Mouse (Mus musculus) testis, adult 2 months (tissue): Measurements from ENCODE around the gene Shank3. TPM values are rescaled to one million over a fixed set of nuclear protein-coding genes. Genes with fewer than 3 reads are reported as not detected.

Experiments used
- H3K27ac ChIP-seq: fragments of 200-500 bp; 2 replicates; pipeline ENCODE4 v1.5.1; 2012; ENCODE audit warnings: low read depth, low read length; ENCODE audit not compliant: control insufficient read depth, insufficient read depth
- H3K27me3 ChIP-seq: fragments of 200-500 bp; 2 replicates; pipeline ENCODE4 v1.6.1; 2012; ENCODE audit warnings: mild to moderate bottlenecking, low read length, moderate library complexity; ENCODE audit not compliant: control insufficient read depth, insufficient read depth
- H3K36me3 ChIP-seq: fragments of 200-500 bp; 2 replicates; pipeline ENCODE4 v1.6.1; 2012; ENCODE audit warnings: mild to moderate bottlenecking, low read length; ENCODE audit not compliant: control insufficient read depth, insufficient read depth
- H3K4me1 ChIP-seq: fragments of 200-500 bp; 2 replicates; pipeline ENCODE4 v1.6.1; 2012; ENCODE audit warnings: low read length; ENCODE audit not compliant: control insufficient read depth, insufficient read depth
- H3K4me3 ChIP-seq: fragments of 200-500 bp; 2 replicates; pipeline ENCODE4 v1.5.1; 2012; ENCODE audit warnings: low read depth, mild to moderate bottlenecking, low read length, moderate library complexity, mixed read lengths; ENCODE audit not compliant: control insufficient read depth
- CTCF ChIP-seq: fragments of 200-500 bp; IDR thresholded peaks from 2 replicates; pipeline ENCODE4 v1.5.1; 2012; ENCODE audit warnings: low read depth, mild to moderate bottlenecking, inconsistent platforms, low read length, moderate library complexity; ENCODE audit not compliant: control insufficient read depth, insufficient read depth, insufficient replicate concordance
- POLR2A ChIP-seq: fragments of 200-500 bp; IDR thresholded peaks from 2 replicates; pipeline ENCODE4 v1.6.1; 2012; ENCODE audit warnings: low read depth, mild to moderate bottlenecking, inconsistent platforms, low read length, moderate library complexity; ENCODE audit not compliant: control insufficient read depth
- polyA plus RNA-seq: library from polyadenylated mRNA; depleted of rRNA; stranded (reverse); fragments of >200 nt; gene quantifications from 2 replicates; pipeline ENCODE4 v1.2.3, GENCODE M21; 2012

The Shank3 gene
- polyA plus RNA-seq, 1 experiment, result 1.1 TPM

DNA sequence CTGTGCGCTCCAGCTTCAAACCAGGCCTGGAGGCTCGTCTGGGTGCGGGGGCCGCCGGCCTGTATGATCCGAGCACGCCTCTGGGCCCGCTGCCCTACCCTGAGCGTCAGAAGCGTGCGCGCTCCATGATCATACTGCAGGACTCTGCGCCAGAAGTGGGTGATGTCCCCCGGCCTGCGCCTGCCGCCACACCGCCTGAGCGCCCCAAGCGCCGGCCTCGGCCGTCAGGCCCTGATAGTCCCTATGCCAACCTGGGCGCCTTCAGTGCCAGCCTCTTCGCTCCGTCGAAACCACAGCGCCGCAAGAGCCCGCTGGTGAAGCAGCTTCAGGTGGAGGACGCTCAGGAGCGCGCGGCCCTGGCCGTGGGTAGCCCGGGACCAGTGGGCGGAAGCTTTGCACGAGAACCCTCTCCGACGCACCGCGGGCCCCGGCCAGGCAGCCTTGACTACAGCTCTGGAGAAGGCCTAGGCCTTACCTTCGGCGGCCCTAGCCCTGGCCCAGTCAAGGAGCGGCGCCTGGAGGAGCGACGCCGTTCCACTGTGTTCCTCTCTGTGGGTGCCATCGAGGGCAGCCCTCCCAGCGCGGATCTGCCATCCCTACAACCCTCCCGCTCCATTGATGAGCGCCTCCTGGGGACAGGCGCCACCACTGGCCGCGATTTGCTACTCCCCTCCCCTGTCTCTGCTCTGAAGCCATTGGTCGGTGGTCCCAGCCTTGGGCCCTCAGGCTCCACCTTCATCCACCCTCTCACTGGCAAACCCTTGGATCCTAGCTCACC is 48.6 kb downstream of the Shank3 start:
- H3K36me3 ChIP-seq, result no peaks in the 10 kb centered on the region
- H3K27me3 ChIP-seq, result no peaks in the 10 kb centered on the region
- no peak overlapping the region for H3K27ac ChIP-seq
- peak overlapping the region; percentile 53 for H3K4me3 ChIP-seq
- peaks cover 5% of the 10 kb centered on the region; the same call in 1 of the 2 replicates for H3K4me1 ChIP-seq
- TF ChIP-seq CTCF (no peak), POLR2A (no peak)

DNA sequence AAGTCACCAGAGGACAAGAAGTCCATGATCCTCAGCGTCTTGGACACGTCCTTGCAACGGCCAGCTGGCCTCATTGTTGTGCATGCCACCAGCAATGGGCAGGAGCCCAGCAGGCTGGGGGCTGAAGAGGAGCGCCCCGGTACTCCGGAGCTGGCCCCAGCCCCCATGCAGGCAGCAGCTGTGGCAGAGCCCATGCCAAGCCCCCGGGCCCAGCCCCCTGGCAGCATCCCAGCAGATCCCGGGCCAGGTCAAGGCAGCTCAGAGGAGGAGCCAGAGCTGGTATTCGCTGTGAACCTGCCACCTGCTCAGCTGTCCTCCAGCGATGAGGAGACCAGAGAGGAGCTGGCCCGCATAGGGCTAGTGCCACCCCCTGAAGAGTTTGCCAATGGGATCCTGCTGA is 49.4 kb downstream of the Shank3 start:
- TF ChIP-seq POLR2A, result no peak
- Histone ChIP-seq H3K27me3 (no peaks in the 10 kb centered on the region), H3K27ac (no peak overlapping the region), H3K36me3 (no peaks in the 10 kb centered on the region), H3K4me1 (peaks cover 5% of the 10 kb centered on the region; the same call in 1 of the 2 replicates), H3K4me3 (no peak overlapping the region)

DNA sequence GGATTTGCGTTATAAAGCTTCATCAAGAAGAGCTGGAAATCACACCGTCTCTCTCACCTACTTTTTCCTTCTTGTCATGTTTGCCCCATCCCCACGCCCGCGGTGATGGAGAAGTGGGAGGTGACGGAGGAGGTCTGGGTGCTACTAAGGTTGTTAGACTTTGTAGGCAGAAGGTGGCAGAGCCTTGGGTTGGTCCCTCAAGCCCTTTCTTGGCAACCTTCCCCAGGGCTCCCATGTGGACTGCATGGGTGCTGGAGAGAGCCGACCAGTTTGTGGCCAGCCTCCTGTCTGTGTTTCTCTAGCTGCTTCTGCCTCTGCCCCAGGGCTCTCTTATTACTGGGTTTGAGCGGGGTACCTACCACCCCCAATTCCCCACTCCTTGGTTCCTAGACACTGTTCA is 51.1 kb downstream of the Shank3 start:
- Histone ChIP-seq H3K4me1 (peaks cover 5% of the 10 kb centered on the region; the same call in 1 of the 2 replicates), H3K27ac (no peak overlapping the region), H3K27me3 (no peaks in the 10 kb centered on the region), H3K4me3 (no peak overlapping the region), H3K36me3 (no peaks in the 10 kb centered on the region)
- no peak for TF ChIP-seq POLR2A
- TF ChIP-seq CTCF, result no peak

DNA sequence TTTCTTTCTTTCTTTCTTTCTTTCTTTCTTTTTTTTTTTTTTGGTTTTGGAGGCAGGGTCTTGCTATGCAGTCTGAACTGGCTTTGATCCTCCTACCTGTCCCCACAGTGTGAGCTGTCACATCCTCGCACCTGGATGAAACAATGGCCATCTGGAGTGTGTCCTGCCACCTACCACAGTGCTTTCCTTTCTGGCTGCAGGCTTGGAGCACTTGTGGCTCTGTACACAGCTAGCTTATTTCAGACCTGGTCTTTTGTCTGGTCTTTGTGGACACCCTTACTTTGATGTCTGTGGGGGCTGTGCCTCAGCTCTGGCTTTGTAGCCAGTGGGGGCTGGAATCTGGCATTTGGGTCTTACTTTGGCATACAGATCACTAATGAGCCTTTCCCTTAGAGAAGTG is 52.3 kb downstream of the Shank3 start:
- no peak overlapping the region for H3K27ac ChIP-seq
- TF ChIP-seq POLR2A, result no peak
- TF ChIP-seq CTCF, result no peak
- no peak overlapping the region for H3K4me3 ChIP-seq
- no peaks in the 10 kb centered on the region for H3K36me3 ChIP-seq
- peaks cover 5% of the 10 kb centered on the region; the same call in 1 of the 2 replicates for H3K4me1 ChIP-seq
- H3K27me3 ChIP-seq, result no peaks in the 10 kb centered on the region

DNA sequence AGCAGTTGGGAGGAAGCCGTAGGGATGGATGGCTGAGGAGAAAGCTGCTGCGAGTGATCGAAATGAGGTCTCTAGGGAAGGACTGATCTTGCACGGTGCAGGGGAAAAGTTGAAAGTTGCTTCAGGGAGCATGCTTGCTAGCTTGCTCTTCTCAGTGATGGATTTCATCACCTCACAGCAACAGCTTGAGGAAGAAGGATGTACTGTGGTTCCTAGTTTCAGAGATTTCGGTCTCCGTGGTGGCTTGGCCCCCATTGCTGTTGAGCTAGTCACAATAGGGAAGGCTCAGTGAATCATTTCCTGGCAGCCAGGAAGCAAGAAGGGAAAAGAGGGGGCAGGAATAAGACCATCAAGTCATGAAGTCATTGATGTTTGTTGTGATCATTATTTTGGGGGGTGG is 56.2 kb downstream of the Shank3 start:
- no peak overlapping the region for H3K4me3 ChIP-seq
- TF ChIP-seq POLR2A, result no peak
- no peak for TF ChIP-seq CTCF
- no peak overlapping the region for H3K27ac ChIP-seq
- H3K27me3 ChIP-seq, result no peaks in the 10 kb centered on the region
- H3K36me3 ChIP-seq, result no peaks in the 10 kb centered on the region
- peaks cover 13% of the 10 kb centered on the region for H3K4me1 ChIP-seq

DNA sequence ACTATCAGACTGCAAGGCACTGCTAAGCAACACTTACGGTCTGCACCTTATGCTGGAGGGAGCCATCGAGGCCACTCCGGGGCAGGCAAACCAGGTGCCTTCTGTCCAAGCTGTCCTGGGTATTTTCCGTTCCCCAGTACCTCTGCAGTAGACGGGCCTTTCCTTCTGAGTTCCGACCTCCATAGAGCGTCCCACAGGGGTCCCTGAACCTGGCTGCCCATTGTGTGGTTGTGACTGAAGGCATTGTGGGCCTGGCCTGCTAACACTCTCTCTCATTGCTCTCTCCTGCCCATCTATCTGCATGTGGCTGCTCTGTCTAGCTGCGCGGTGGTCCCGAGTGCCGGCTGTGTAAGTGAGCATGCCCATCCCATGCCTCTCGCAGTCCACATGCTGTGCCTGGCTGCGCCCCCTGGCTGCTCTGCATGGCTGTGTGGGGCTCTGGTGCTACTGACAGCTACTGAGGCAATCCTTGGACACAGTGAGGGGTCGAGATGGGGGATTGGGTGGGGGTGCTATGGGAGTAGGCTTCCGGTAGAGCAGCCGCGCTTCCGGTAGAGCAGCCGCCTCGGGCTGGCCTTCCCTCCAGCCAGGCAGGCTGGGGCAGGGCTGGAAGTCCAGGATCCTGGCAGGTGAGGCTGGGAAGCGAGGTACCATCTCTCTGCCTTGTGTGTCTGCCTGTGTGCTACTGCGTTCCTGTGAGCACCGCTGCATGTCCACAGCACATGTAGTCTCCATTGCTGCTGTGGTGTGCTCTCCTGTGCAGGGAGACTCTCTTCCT is 57.2 kb downstream of the Shank3 start:
- H3K27ac ChIP-seq, result no peak overlapping the region
- H3K4me3 ChIP-seq, result no peak overlapping the region
- H3K36me3 ChIP-seq, result no peaks in the 10 kb centered on the region
- TF ChIP-seq POLR2A (no peak), CTCF (no peak)
- H3K4me1 ChIP-seq, result peaks cover 12% of the 10 kb centered on the region
- H3K27me3 ChIP-seq, result no peaks in the 10 kb centered on the region

DNA sequence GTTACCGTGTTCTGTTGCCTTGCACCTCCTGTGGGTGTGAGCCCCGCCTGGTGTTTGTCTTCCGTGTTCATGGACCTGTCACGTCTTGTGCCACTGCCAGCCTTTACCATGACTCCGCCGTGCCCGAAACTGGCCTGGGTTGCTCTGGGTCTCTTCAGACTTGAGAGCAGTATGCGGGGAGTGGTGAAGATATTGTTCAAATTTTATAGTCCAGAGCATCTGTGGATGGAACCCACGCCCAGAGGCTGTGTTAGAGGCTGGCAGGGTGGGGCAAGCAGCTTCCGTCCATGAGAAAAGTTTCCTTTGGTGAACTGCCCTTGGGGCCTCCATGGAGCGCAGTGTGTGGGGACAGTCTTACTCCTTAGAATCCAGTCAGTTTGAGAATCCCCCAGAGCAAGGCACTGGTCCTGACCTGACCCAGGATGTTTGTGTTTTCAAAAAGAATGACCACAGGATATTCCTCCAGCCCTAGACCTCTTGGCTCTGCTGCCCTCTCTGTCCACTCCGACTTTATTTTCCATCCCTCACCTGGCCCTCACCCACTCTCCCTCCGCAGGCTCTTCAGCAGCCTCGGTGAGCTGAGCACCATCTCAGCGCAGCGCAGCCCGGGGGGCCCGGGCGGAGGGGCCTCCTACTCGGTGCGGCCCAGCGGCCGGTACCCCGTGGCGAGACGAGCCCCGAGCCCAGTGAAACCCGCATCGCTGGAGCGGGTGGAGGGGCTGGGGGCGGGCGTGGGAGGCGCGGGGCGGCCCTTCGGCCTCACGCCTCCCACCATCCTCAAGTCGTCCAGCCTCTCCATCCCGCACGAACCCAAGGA is 58.0 kb downstream of the Shank3 start:
- Histone ChIP-seq H3K4me3 (no peak overlapping the region), H3K36me3 (no peaks in the 10 kb centered on the region), H3K27ac (no peak overlapping the region), H3K4me1 (peaks cover 12% of the 10 kb centered on the region), H3K27me3 (no peaks in the 10 kb centered on the region)
- TF ChIP-seq CTCF, result no peak
- TF ChIP-seq POLR2A, result 0 out of 2 replicates have a peak, but pooled peaks have one; percentile 23
